Mouse (Mus musculus): Measurements from ENCODE around the gene Gm11232.

Gm11232 gene

GRCm38 (mm10) chr4:71757865-71758264 lies at the start of gene Gm11232:
Gene Gm11232, minus strand, starts transcription at chr4:71757965.
- in situ Hi-C loops (cut with MboI, MseI): no loop called here

- in situ Hi-C loops (cut with MboI, MseI): no loop called here
Measured at GRCm38 (mm10) chr4:71805977-71806534, 48.3 kb upstream of the Gm11232 start.

GRCm38 (mm10) chr4:71765529-71765928 lies 7.8 kb upstream of the Gm11232 start:
- in situ Hi-C loops (cut with MboI, MseI): no loop called here

- in situ Hi-C loops (cut with MboI, MseI): no loop called here
Measured at GRCm38 (mm10) chr4:71765071-71765470, 7.3 kb upstream of the Gm11232 start.

GRCm38 (mm10) chr4:71756441-71757221 lies 1.1 kb downstream of the Gm11232 start:
- in situ Hi-C loops (cut with MboI, MseI): no loop called here

GRCm38 (mm10) chr4:71745741-71746140 lies 12.0 kb downstream of the Gm11232 start:
- in situ Hi-C loops (cut with MboI, MseI): no loop called here

GRCm38 (mm10) chr4:71736529-71736928 lies 21.2 kb downstream of the Gm11232 start:
- in situ Hi-C loops (cut with MboI, MseI): no loop called here

GRCm38 (mm10) chr4:71735261-71735660 lies 22.5 kb downstream of the Gm11232 start:
- in situ Hi-C loops (cut with MboI, MseI): no loop called here

- in situ Hi-C loops (cut with MboI, MseI): no loop called here
Measured at GRCm38 (mm10) chr4:71729401-71729800, 28.4 kb downstream of the Gm11232 start.

GRCm38 (mm10) chr4:71727611-71728010 lies 30.2 kb downstream of the Gm11232 start:
- in situ Hi-C loops (cut with MboI, MseI): no loop called here

- in situ Hi-C loops (cut with MboI, MseI): no loop called here
Measured at GRCm38 (mm10) chr4:71727056-71727455, 30.7 kb downstream of the Gm11232 start.

GRCm38 (mm10) chr4:71725889-71726288 lies 31.9 kb downstream of the Gm11232 start:
- in situ Hi-C loops (cut with MboI, MseI): no loop called here

All from T-helper 17 cell (primary cell).